Mouse (Mus musculus): Measurements from ENCODE around the gene Iqsec1. TPM values are rescaled to one million over a fixed set of nuclear protein-coding genes. Genes with fewer than 3 reads are reported as not detected.

Iqsec1 gene
- polyA plus RNA-seq, 1 experiment = 80.9 TPM

- Histone ChIP-seq H3K4me1 (ENCODE audit: control insufficient read depth, insufficient read depth, insufficient read length, low read length) (peaks cover 87% of the 10 kb centered on the region), H3K27ac (replicated peaks; ENCODE audit: low read depth, low read length) (no peak overlapping the region), H3K4me3 (ENCODE audit: insufficient read depth, low read depth, low read length) (no peak overlapping the region)
These were observed 278.3 kb downstream of the Iqsec1 start for GRCm38 (mm10) chr6:90709929-90710777.

- H3K27ac ChIP-seq (replicated peaks; ENCODE audit: low read depth, low read length) = peak overlapping the region; percentile 24
- H3K4me3 ChIP-seq (ENCODE audit: insufficient read depth, low read depth, low read length) = no peak overlapping the region
- peaks cover 91% of the 10 kb centered on the region for H3K4me1 ChIP-seq (ENCODE audit: control insufficient read depth, insufficient read depth, insufficient read length, low read length)
These were observed 280.3 kb downstream of the Iqsec1 start for GRCm38 (mm10) chr6:90708061-90708618.

- 0 out of 2 replicates have a peak overlapping the region, but pooled peaks have one; percentile 1 for H3K27ac ChIP-seq (replicated peaks; ENCODE audit: low read depth, low read length)
- H3K4me3 ChIP-seq (ENCODE audit: insufficient read depth, low read depth, low read length) = no peak overlapping the region
- H3K4me1 ChIP-seq (ENCODE audit: control insufficient read depth, insufficient read depth, insufficient read length, low read length) = peaks cover 91% of the 10 kb centered on the region
These were observed 281.3 kb downstream of the Iqsec1 start for GRCm38 (mm10) chr6:90707143-90707542.

GRCm38 (mm10) chr6:90706490-90706889 is 282.0 kb downstream of the Iqsec1 start:
- peaks cover 91% of the 10 kb centered on the region for H3K4me1 ChIP-seq (ENCODE audit: control insufficient read depth, insufficient read depth, insufficient read length, low read length)
- no peak overlapping the region for H3K27ac ChIP-seq (replicated peaks; ENCODE audit: low read depth, low read length)
- H3K4me3 ChIP-seq (ENCODE audit: insufficient read depth, low read depth, low read length) = no peak overlapping the region

- H3K4me1 ChIP-seq (ENCODE audit: control insufficient read depth, insufficient read depth, insufficient read length, low read length) = peaks cover 91% of the 10 kb centered on the region
These were observed 282.7 kb downstream of the Iqsec1 start for GRCm38 (mm10) chr6:90705738-90706137.

GRCm38 (mm10) chr6:90704705-90705344 is 283.7 kb downstream of the Iqsec1 start:
- H3K4me1 ChIP-seq (ENCODE audit: control insufficient read depth, insufficient read depth, insufficient read length, low read length) = peaks cover 91% of the 10 kb centered on the region
- H3K4me3 ChIP-seq (ENCODE audit: insufficient read depth, low read depth, low read length) = no peak overlapping the region
- H3K27ac ChIP-seq (replicated peaks; ENCODE audit: low read depth, low read length) = no peak overlapping the region

More at GRCm38 (mm10) chr6:90705738-90706137, 282.7 kb downstream of the Iqsec1 start:
- H3K4me3 ChIP-seq (ENCODE audit: insufficient read depth, low read depth, low read length) = no peak overlapping the region
- H3K27ac ChIP-seq (replicated peaks; ENCODE audit: low read depth, low read length) = no peak overlapping the region

- Histone ChIP-seq H3K4me3 (ENCODE audit: insufficient read depth, low read depth, low read length) (no peak overlapping the region), H3K4me1 (ENCODE audit: control insufficient read depth, insufficient read depth, insufficient read length, low read length) (peaks cover 85% of the 10 kb centered on the region), H3K27ac (replicated peaks; ENCODE audit: low read depth, low read length) (peak overlapping the region; percentile 20)
These were observed 284.7 kb downstream of the Iqsec1 start for GRCm38 (mm10) chr6:90703782-90704181.

- H3K4me3 ChIP-seq (ENCODE audit: insufficient read depth, low read depth, low read length) = no peak overlapping the region
- H3K4me1 ChIP-seq (ENCODE audit: control insufficient read depth, insufficient read depth, insufficient read length, low read length) = peaks cover 81% of the 10 kb centered on the region
- peak overlapping the region; percentile 20 for H3K27ac ChIP-seq (replicated peaks; ENCODE audit: low read depth, low read length)
These were observed 285.4 kb downstream of the Iqsec1 start for GRCm38 (mm10) chr6:90702837-90703735.

GRCm38 (mm10) chr6:90702197-90702596 is 286.3 kb downstream of the Iqsec1 start:
- Histone ChIP-seq H3K4me3 (ENCODE audit: insufficient read depth, low read depth, low read length) (no peak overlapping the region), H3K4me1 (ENCODE audit: control insufficient read depth, insufficient read depth, insufficient read length, low read length) (peaks cover 76% of the 10 kb centered on the region), H3K27ac (replicated peaks; ENCODE audit: low read depth, low read length) (peak overlapping the region; percentile 22; the same call in 1 of the 2 replicates)

GRCm38 (mm10) chr6:90701391-90701790 is 287.1 kb downstream of the Iqsec1 start:
- Histone ChIP-seq H3K27ac (replicated peaks; ENCODE audit: low read depth, low read length) (no peak overlapping the region), H3K4me1 (ENCODE audit: control insufficient read depth, insufficient read depth, insufficient read length, low read length) (peaks cover 75% of the 10 kb centered on the region), H3K4me3 (ENCODE audit: insufficient read depth, low read depth, low read length) (no peak overlapping the region)

GRCm38 (mm10) chr6:90700737-90701136 is 287.7 kb downstream of the Iqsec1 start:
- Histone ChIP-seq H3K27ac (replicated peaks; ENCODE audit: low read depth, low read length) (no peak overlapping the region), H3K4me3 (ENCODE audit: insufficient read depth, low read depth, low read length) (no peak overlapping the region), H3K4me1 (ENCODE audit: control insufficient read depth, insufficient read depth, insufficient read length, low read length) (peaks cover 76% of the 10 kb centered on the region)

GRCm38 (mm10) chr6:90700068-90700467 is 288.4 kb downstream of the Iqsec1 start:
- H3K27ac ChIP-seq (replicated peaks; ENCODE audit: low read depth, low read length) = no peak overlapping the region
- H3K4me3 ChIP-seq (ENCODE audit: insufficient read depth, low read depth, low read length) = no peak overlapping the region
- H3K4me1 ChIP-seq (ENCODE audit: control insufficient read depth, insufficient read depth, insufficient read length, low read length) = peaks cover 71% of the 10 kb centered on the region

GRCm38 (mm10) chr6:90698843-90699242 is 289.6 kb downstream of the Iqsec1 start:
- no peak overlapping the region for H3K27ac ChIP-seq (replicated peaks; ENCODE audit: low read depth, low read length)
- H3K4me3 ChIP-seq (ENCODE audit: insufficient read depth, low read depth, low read length) = no peak overlapping the region
- H3K4me1 ChIP-seq (ENCODE audit: control insufficient read depth, insufficient read depth, insufficient read length, low read length) = peaks cover 60% of the 10 kb centered on the region

- Histone ChIP-seq H3K4me3 (ENCODE audit: insufficient read depth, low read depth, low read length) (no peak overlapping the region), H3K4me1 (ENCODE audit: control insufficient read depth, insufficient read depth, insufficient read length, low read length) (peaks cover 32% of the 10 kb centered on the region), H3K27ac (replicated peaks; ENCODE audit: low read depth, low read length) (peak overlapping the region; percentile 44)
These were observed 292.7 kb downstream of the Iqsec1 start for GRCm38 (mm10) chr6:90695754-90696153.

All from brown adipose tissue, adult 24 weeks (tissue).